Mouse (Mus musculus) skeletal muscle tissue, adult 2 months (tissue): ENCODE data around the gene S100b.

ENCODE experiments used
- DNase-seq: peaks from one replicate; pipeline ENCODE4 v3.0.0-alpha.2; 2012; ENCODE audit warnings: low read depth, low spot score

The S100b gene

DNA sequence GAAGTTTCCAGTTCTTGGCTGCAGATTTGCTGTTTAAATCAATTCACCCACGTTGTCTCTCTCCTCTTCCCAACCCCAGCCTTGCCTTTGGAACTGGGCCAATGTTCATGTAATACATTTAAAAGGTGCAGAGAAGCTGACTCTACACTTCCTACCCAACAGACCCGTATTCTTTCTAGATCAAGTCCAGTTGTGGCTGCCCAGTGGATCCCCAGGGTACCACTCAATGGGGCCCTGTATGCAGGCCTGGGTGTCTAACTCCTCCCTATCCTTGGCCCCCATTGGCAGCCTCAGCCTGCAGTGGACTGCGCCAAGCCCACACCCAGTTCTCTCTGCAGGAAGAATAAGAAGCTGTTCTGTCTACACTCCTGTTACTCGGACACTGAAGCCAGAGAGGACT, at the start of gene S100b:
TSS of gene S100b (plus strand) at position 318 of the 400 bp plus-strand sequence.
- DNase-seq: peak; percentile 10

DNA sequence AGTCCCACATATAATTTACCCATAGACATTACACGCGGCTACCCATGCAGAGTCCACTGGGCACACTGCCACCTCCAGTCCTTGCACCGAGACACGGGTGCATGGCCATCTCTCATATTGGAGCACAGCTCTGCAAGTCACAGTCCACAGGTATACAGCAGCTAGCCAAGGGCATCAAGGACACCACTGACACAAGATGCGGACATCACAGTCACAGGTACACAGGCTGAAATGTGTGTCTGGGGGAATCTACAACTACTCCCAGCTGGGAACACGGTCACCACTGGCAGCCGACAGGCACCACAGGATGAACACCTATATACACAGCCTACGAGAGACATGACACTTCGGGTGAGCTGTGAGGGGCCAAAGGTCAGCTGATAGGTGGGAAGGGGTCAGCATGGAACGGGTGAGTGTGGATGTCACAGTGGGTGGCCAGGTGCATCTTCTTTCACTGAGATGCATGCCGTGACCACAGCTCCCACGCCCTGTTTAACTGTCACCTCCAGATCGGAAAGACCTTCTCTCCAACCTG, 46.3 kb upstream of the S100b start:
- DNase-seq: no peak

GRCm38 (mm10) chr10:76209241-76209640, 44.4 kb upstream of the S100b start:
- DNase-seq: no peak

DNA sequence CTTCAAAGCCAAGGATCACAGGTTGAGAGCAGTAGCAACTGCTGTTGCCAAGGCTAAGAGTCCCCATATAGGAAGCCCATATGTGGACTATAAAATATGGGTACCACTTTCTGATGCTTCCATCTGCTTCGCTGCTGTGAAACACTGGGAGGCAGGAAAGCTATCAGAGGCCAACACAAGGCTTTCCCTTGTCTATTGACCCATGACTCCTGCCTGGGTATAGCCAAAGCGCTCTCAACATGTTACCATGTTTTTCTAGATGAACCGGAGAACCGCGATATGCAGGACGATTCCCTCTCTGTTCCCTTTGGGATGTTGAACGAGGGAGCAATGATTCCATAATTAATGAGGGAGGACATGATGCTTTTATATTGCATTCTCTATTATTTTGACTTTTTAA, 42.8 kb upstream of the S100b start:
- no peak for DNase-seq

DNA sequence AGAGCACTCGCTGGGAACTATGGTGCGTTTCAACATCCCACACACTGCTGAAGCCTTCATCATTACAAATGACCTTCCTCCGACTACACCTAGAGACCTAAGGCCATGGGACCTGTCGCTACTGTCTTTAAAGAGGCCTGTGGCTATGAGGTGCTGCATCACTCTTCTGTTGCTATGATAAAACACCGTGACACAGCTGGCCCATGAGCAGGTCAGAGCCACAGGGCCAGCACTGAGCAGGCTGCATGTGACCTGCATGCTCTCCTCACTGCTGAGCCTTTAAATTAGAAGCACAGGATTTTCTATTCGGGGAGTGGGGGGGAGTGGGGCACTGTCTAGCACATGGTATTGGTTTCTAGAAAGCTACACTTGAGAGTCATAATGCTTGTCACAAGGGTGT, 41.5 kb upstream of the S100b start:
- no peak for DNase-seq

DNA sequence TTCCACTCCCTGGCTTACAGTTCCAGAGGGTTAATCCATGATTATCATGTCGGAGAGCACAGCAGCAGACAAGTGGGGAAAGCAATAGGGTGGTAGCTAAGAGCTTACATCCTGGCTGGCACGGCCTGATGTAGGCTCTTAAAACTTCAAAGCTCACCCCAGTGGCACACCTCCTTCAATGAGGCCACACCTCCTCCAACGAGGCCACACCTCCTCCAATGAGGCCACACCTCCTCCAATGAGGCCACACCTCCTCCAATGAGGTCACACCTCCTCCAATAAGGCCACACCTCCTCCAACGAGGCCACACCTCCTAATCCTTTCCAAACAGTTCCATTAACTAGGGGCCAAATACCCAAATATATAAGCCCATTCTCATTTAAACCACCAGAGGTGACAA, 39.5 kb upstream of the S100b start:
- DNase-seq: no peak

DNA sequence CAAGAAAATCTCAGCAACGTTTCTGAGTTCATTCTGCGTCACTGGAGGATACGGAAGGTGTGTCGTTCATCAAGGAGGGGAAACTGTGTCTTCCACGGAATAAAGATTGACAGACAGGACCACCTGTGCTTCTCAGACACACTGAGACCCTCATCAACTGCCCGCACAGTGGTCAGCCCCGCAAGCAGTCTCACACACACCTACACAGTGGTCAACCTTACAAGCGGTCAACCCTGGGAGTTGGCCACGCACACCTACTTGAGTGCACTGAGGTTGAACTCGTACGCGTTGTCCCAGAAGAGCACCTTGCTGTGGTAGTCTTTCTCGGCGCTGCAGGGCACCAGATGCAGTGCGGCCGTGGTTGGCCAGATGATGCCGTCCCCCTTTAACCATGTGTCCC, 36.6 kb upstream of the S100b start:
- DNase-seq: no peak

DNA sequence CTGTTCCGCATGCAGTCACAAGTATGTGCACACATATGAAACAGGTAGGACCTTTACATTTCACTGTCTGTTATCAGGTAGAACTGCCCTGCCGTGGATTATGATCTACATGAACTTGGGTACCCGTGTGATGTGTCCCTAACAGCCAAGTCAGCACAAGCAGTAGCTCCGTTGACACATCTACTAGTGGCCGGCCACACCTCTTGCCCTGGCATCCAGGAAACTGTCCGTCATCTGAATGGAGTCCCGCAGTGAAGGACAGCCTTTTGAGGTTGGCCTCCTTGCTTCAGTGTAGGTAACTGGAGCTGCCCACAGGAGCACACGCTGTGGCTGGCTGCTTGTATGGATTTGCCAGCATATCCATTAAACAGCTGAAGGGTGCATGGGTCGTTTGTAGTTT, 35.4 kb upstream of the S100b start:
- no peak for DNase-seq

DNA sequence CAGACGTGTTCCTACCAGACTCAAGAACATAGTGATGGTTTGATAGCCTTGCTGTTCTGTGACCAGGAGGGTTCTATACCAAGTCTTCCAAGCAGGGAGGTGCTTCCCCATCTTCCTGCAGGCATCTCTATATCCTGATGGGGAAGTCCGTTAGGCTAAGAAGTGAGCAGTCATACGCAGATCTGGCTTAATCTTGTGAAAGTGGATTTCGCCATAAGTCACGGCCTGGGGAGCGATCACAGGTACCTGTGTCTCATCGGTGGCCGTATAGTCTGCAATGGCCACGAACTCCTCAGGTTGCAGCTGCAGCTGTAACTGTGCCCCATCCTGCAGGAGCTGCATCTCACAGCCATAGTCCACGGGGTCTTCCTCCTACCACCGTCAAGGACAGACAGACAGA, 27.7 kb upstream of the S100b start:
- DNase-seq: no peak

- no peak for DNase-seq
Observed at GRCm38 (mm10) chr10:76229627-76230026, 24.0 kb upstream of the S100b start.

- peak; percentile 92 for DNase-seq
Observed at GRCm38 (mm10) chr10:76237341-76238225, 16.1 kb upstream of the S100b start, which contains the start of gene Prmt2. Prmt2 (minus strand) TSS chr10:76237865.

DNA sequence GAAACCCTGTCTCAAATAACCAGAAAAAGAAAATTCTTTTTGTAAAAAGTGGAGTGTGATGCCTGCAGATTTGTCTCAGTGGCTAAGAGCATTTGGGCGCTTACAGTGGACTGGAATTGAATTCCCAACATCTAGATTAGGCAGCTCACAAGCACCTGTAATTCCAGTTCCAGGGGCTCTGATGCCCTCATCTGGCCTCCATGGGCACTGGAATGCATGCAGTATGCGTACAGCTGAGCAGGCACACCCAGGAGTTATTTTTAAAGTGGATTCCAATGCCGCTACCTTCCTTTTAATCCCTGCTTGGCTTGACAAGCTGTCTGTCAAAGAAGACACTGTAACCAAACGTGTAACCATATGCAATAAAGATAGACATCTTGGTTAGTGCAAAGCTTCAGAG, 14.3 kb upstream of the S100b start:
- DNase-seq: no peak

DNA sequence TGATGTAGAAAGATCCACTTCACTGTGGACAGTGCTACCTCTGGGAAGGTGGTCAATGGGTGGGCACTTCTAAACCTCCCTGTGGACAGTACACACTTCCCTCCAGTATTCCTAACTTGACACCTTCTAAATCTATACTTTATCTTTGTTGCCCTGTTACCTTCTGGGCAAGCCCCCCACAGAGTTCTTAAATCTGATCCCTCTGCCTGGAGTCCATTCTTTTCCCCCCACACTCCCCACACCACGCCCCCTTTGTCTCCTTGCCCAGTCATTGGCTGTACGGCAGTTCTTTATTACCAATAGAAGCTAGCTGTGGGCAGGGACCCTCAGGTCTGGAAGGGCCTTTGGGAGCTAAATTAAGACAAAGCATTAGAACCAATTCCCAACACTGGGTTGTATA, 8.5 kb upstream of the S100b start:
- no peak for DNase-seq

- no peak for DNase-seq
Observed at GRCm38 (mm10) chr10:76246601-76247000, 7.1 kb upstream of the S100b start.

DNA sequence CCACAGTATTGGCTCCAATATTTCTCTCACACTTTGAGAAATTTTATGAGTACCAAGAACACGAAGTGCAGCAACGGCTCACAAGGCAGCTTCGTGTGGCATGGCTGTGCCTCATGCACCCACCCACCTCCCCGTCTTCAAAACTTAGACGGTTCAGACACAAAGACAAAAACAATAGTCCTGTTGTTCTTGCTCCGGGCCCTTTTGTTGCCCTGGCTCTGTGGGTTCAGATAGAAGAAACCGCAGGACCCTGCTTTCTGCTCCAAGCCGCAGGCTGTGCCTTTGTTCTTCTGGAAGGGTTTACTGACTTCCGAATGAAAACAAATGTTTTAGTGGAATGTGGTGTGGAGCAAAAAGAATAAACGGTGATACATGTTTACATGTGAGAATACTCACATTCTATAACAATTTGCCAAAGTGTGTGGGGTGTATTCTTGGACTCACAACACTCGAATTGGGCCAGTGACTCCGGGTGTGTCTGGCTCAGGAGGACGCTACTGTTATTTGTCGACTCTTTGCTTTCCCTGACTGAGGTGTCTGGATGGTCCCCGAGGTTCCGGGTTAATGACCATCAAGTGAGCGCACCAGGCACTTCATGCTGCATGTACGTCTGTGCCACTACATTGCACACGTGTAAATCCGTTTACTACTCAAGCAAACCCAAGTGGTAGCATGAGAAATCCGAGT, 5.5 kb upstream of the S100b start:
- DNase-seq: no peak

DNA sequence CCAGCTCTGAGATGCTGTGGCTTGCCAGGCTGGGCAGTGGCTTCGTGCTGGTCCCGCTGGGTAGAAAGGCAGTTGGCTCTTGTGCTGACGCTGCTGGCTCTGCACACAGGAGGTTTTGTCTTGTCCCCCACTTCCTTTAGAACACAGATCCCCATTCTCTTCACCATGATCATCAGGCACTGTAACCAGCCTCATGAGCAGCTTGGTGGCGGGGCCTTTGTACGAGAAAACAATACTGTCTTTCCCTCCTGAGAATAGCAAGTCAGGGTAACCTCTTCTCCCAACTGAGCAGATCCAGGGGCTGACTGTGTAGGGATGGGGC, 5.0 kb upstream of the S100b start:
- DNase-seq: no peak

DNA sequence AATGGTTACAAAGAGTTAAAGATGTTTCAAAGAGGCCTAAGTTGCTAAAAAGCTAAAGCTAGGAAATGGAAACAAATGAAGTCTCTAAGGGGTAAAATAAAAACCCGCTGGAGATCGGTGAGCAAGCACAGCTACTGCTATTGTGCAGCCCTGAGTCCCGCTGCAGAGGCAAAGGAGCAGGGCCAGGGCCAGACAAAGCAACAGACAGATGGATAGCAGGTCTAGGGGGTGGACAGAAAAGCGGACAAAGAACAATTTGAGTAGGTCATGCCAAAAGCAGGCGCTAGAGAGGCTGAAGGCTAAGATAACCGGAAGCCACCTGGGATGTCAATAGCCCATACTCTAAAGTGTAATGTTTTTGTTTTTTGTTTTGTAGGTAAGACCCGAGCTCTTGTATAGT, 2.8 kb upstream of the S100b start:
- DNase-seq: no peak

- no peak for DNase-seq
Observed at GRCm38 (mm10) chr10:76253079-76253478, 574 bp upstream of the S100b start.

DNA sequence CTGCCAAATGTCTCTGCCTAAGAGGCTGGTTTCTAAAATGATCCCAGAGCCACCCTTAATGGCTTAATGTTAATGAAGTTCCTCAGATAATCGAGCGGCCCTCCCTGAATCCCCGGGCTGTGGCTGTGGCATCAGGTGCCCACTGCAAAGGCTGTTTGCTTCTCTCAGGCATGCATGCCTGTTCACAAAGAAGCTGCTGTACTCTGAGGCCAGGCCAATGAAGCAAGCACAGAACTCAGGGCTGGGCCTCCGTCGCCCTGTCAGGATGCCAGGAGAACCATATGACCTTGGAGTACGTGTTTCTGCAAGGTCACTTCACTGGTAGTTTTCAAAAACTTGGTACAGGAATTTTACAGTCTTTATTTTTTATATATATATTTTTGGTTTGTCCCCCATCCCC, 2.0 kb downstream of the S100b start:
- no peak for DNase-seq

DNA sequence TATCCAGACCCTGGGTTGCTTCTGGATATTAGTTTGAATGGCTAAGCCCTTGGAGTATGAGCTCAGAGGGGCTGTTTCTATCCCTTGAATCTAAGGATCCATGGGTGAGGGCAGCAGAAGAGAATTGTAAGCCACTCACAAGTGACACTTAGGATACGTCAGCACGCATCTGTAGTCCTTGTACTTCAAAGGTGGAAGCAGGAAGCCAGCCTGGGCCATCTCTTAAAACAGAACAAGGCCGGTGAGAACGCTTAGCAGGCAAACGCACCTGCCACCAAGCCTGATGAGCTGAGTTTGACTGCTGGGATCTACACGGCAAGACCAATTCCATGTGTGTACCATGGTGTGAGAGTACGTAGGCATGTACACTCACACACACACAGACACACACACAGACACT, 3.6 kb downstream of the S100b start:
- DNase-seq: no peak

DNA sequence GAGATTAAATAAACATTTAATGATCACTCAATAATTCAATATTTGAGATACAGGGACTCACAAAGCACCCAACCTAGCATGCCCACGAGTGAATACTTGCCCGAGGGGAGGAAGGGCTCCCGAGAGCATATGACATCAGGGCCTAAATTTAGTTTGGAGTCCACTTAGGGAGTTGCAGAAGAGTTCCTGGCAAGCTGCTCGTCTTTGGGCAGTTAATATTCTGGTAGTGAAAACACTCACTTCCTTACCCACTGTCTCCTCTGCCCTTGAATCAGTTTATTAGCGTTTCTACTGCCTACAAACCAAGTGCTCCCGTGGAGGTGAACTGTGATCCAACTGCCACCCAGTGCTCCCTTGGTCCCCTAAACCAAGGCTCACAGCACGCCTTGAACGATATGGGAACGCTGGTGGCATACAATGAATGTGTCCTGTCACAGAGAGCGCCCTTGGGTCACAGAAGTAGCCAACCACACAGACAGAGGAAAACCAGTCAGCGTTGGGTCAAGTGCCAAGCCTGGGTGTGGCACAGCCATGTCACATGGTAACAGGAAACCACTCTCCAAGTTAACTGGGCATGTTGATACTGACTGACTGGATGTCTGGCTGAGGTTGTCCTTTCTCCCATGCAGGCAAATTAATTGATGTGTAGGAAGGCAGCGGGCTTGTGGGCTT, 4.2 kb downstream of the S100b start:
- DNase-seq: peak; percentile 62

- DNase-seq: no peak
Observed at GRCm38 (mm10) chr10:76259566-76260232, 6.0 kb downstream of the S100b start.
